Mouse (Mus musculus) kidney, adult 2 months (tissue): Measurements from ENCODE around the gene Trmt10c. TPM values are rescaled to one million over a fixed set of nuclear protein-coding genes. Genes with fewer than 3 reads are reported as not detected.
A peak's percentile ranks its signal among the peaks of the same experiment; 100 is the strongest.

Source experiments
- DNase-seq: peaks from one replicate; pipeline ENCODE4 v3.0.0; 2021
- H3K27ac ChIP-seq: fragments of 200-500 bp; 2 replicates; pipeline ENCODE4 v1.5.1; 2012; ENCODE audit warnings: low read depth, low read length, control low read depth, inconsistent platforms; ENCODE audit not compliant: insufficient read depth
- H3K27me3 ChIP-seq: fragments of 200-500 bp; replicated peaks from 2 replicates; pipeline ENCODE4 v1.6.1; 2012; ENCODE audit warnings: mild to moderate bottlenecking, moderate library complexity, low read length, inconsistent platforms; ENCODE audit not compliant: control insufficient read depth, insufficient read depth
- H3K36me3 ChIP-seq: fragments of 200-500 bp; 2 replicates; pipeline ENCODE4 v1.6.1; 2012; ENCODE audit warnings: mild to moderate bottlenecking, moderate library complexity, low read length, inconsistent platforms; ENCODE audit not compliant: control insufficient read depth, insufficient read depth
- H3K4me1 ChIP-seq: fragments of 200-500 bp; 2 replicates; pipeline ENCODE4 v1.6.1; 2011; ENCODE audit warnings: low read length; ENCODE audit not compliant: control insufficient read depth, insufficient read depth
- H3K4me3 ChIP-seq: fragments of 200-500 bp; 2 replicates; pipeline ENCODE4 v1.5.1; 2011; ENCODE audit warnings: mild to moderate bottlenecking, low read depth, low read length, control low read depth; ENCODE audit not compliant: insufficient read depth
- CTCF ChIP-seq: fragments of 200-500 bp; conservative IDR thresholded peaks from 2 replicates; pipeline ENCODE4 v1.5.1; 2011; ENCODE audit warnings: low read depth, mild to moderate bottlenecking, control low read depth, low read length, moderate library complexity, mixed read lengths; ENCODE audit not compliant: insufficient read depth, insufficient read length
- POLR2A ChIP-seq: fragments of 200-500 bp; IDR thresholded peaks from one replicate; pipeline ENCODE4 v1.6.1; 2011; ENCODE audit warnings: low read depth, low read length, control low read depth
- WGBS: fragments of 180-500 bp; shearing (Covaris S2); methylation state at CpG from one replicate; pipeline ENCODE4 v1.1.7; 2018; 5-methylcytosine and 5-hydroxymethylcytosine counted together
- polyA plus RNA-seq: library from polyadenylated mRNA; depleted of rRNA; stranded (reverse); fragments of >200 nt; gene quantifications from 2 replicates; pipeline ENCODE4 v1.2.3, GENCODE M21; 2012; rRNA removed

Gene Trmt10c
- 2.9 and 3.3 TPM in 2 replicates for polyA plus RNA-seq

- H3K4me1 ChIP-seq, result peaks cover 4% of the 10 kb centered on the region
- peak within 1 kb of the TSS; percentile 75 for H3K27ac ChIP-seq
- TF ChIP-seq CTCF (no peak), POLR2A (peak; percentile 25)
- H3K4me3 ChIP-seq, result peak within 1 kb of the TSS; percentile 93
- H3K27me3 ChIP-seq, result no peaks in the 10 kb centered on the region
- WGBS, result under 1% methylated on average over 63 of the region's 63 CpGs
- peaks cover 3% of the 10 kb centered on the region for H3K36me3 ChIP-seq
- DNase-seq, result peak; percentile 95
These were observed at the start of gene Trmt10c for GRCm38 (mm10) chr16:56037138-56038010. Gene Trmt10c (minus strand): TSS chr16:56037819.

GRCm38 (mm10) chr16:56086336-56086735 lies 48.7 kb upstream of the Trmt10c start:
- DNase-seq, result no peak
- no peak overlapping the region for H3K27ac ChIP-seq
- no peaks in the 10 kb centered on the region for H3K27me3 ChIP-seq
- no peaks in the 10 kb centered on the region for H3K4me1 ChIP-seq
- H3K4me3 ChIP-seq, result no peak overlapping the region
- H3K36me3 ChIP-seq, result no peaks in the 10 kb centered on the region
- 90% methylated on average over 2 of the region's 2 CpGs for WGBS
- TF ChIP-seq CTCF (no peak), POLR2A (no peak)

GRCm38 (mm10) chr16:56081691-56082090 lies 44.1 kb upstream of the Trmt10c start:
- 78% methylated on average over 4 of the region's 4 CpGs for WGBS
- no peak for TF ChIP-seq POLR2A
- TF ChIP-seq CTCF, result no peak
- Histone ChIP-seq H3K4me1 (no peaks in the 10 kb centered on the region), H3K4me3 (no peak overlapping the region), H3K27ac (no peak overlapping the region), H3K36me3 (no peaks in the 10 kb centered on the region; the same call in 1 of the 2 replicates), H3K27me3 (no peaks in the 10 kb centered on the region)
- DNase-seq, result no peak

DNA sequence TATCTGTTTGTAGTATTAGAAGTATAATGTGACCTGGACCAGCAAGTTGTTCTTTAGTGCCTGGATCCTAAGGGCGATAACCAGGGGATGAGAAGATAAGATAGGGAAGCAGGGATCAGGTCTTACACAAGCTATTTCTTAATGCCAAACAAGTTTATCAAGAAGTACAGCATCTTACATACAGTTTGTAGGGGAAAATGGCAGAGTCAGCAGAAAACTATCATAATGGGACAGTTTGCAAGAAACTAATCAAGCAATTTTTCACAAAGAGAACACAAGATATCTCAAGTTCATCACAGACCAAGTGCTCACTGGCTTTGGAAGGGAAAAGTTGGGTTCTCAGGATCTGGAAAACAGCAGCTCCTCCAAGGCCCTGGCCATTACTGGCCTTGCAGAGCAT lies 41.8 kb upstream of the Trmt10c start:
- H3K27ac ChIP-seq, result no peak overlapping the region
- H3K4me3 ChIP-seq, result no peak overlapping the region
- TF ChIP-seq CTCF, result no peak
- TF ChIP-seq POLR2A, result no peak
- H3K27me3 ChIP-seq, result no peaks in the 10 kb centered on the region
- H3K4me1 ChIP-seq, result no peaks in the 10 kb centered on the region
- DNase-seq, result no peak
- WGBS, result 93% methylated on average over 1 of the region's 1 CpGs
- no peaks in the 10 kb centered on the region; the same call in 1 of the 2 replicates for H3K36me3 ChIP-seq

- no peak for DNase-seq
- H3K36me3 ChIP-seq, result no peaks in the 10 kb centered on the region; the same call in 1 of the 2 replicates
- no peaks in the 10 kb centered on the region for H3K27me3 ChIP-seq
- peak overlapping the region; percentile 90 for H3K4me3 ChIP-seq
- no peaks in the 10 kb centered on the region for H3K4me1 ChIP-seq
- WGBS, result 7% methylated on average over 11 of the region's 11 CpGs
- TF ChIP-seq POLR2A (no peak), CTCF (no peak)
- no peak overlapping the region for H3K27ac ChIP-seq
These were observed 38.7 kb upstream of the Trmt10c start for GRCm38 (mm10) chr16:56076121-56076869.

DNA sequence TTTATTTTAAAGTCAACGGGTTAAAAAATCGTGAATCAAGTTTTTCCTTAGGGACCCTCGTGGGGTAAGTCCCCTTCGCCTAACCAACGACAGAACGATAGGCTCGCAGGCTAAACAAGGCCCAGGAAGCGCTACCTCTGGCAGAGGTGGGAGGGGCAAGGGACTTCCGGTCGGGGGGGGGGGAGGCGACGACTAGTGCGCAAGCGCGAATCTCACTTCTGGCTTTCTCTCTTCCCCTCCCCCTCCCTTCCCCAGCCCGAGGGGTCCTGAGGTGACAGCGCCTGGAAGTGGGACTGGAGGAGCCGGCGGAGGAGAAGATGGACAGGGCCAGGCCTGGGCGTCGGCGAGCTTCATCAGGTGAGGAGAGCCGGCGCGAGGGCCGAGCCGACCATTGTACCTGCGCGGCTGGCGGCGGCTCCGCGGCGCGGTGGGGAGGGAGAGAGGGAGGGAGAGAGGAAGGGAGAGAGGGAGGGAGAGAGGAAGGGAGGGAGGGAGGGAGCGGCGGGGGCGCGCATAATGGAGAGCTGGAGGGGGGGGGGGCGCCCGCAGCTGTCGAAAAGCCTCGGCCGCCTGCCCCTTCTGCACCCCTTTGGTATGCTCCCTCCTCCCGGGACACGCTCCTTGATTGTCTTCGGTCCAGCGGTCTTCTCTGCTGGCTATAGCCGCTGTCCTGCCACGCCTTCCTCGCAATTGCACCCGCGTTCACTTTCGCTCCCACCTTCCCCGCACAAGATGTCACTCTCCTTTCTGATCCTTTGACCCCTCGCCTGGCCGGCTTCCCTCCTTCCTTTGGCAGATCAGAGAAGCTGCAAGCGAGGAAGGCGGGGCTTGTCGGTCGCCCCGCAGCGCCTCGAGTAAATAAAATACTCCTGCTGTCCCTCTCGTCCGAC lies 37.8 kb upstream of the Trmt10c start:
- peak overlapping the region; percentile 90 for H3K4me3 ChIP-seq
- TF ChIP-seq CTCF (no peak), POLR2A (no peak)
- no peaks in the 10 kb centered on the region; the same call in 1 of the 2 replicates for H3K36me3 ChIP-seq
- no peaks in the 10 kb centered on the region for H3K27me3 ChIP-seq
- DNase-seq, result peak; percentile 94
- WGBS, result under 1% methylated on average over 53 of the region's 66 CpGs
- H3K27ac ChIP-seq, result peak overlapping the region; percentile 98
- no peaks in the 10 kb centered on the region for H3K4me1 ChIP-seq
